Mouse (Mus musculus): ENCODE measurements around the gene 1810009A15Rik. TPM values are rescaled to one million over a fixed set of nuclear protein-coding genes. Genes with fewer than 3 reads are reported as not detected.
"Not testable (repeated sequence)": the region's sequence is repeated elsewhere in the genome, so short reads cannot be mapped to it uniquely, and the experiment has no call there.

1810009A15Rik gene
- polyA plus RNA-seq, 1 experiment from 2014 or later, result 159 TPM

DNA sequence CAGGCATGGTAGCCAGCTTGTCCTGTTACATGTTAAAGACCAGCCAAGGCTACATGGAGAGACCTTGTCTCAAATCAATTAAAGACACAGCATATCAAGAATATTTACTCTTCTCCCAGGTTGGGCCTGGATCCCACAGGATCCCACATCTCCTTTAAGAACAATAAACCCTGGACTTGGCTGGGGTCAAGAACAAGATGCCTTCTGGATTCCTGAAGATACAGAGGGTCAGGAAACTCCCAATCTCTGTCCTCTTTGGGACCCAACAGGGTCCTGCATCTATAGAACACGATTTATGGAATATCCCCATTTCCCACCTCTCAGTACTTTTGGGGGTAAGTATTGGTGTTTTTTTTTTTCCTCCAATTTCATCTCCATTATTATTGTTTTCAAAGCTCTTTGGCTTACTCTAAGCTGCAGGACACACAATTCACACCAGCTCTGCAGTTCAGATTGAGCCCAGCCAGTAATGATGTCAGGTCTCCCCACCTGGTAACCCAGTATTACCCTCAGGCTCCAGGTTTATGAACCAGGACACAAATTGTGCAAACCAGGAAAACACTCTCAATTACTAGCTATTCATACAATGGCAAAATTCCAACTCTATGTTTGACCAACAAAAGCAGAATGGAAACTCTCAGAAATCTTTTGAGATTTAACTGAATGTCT, 1.6 kb upstream of the 1810009A15Rik start:
- Histone ChIP-seq H3K36me3 (peaks cover 21% of the 10 kb centered on the region), H3K4me1 (peaks cover 24% of the 10 kb centered on the region), H3K27me3 (ENCODE audit: low read depth, poor library complexity, severe bottlenecking) (no peaks in the 10 kb centered on the region), H3K4me3 (peak overlapping the region; percentile 77), H3K9me3 (replicated peaks) (no peaks in the 10 kb centered on the region), H3K27ac (replicated peaks) (peak overlapping the region; percentile 94)
- 57% methylated on average over 1 of the region's 1 CpGs for WGBS
- DNase-seq (ENCODE audit: low spot score), result no peak

DNA sequence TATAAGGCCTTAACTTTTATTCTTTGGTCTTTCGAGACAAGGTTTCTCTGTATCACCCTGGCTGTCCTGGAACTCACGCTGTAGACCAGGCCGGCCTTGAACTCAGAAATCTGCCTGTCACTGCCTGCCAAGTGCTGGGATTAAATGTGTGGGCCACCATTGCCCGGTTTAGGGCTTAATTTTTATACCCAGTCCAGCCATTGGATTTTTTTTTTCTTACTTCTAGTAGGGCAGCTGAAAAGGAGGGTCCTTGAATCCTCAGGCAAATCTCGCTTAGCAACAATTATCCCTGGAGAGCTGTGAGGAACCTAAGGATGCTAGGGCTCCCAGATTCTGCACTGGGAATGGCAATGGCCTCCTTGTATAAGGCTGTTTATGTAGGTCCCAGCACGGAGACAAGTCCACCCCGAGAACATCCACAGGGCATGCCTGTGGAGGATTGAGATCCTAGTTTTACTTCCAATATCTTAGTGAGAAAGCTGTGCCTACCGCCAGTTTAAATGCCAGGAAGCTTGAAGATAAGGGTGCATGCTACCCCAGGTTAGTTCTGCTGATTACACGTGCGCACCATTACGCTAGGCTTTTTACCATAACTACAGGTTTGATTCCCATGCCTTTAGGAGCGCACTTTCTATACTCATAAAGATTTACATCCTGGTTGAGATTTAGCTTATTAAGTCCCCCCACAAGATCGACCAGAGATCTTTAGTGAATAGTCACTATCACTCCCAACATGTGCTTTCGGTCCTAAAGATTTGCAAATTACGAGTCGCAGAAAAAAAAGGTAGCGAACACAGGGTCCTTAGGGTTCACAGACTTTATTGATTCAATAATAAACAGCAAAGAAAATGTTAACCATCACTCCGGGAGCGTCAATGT, 829 bp upstream of the 1810009A15Rik start:
- whole genome bisulfite sequencing, result 18% methylated on average over 19 of the region's 19 CpGs
- H3K4me1 ChIP-seq, result peaks cover 29% of the 10 kb centered on the region
- peak overlapping the region; percentile 77 for H3K4me3 ChIP-seq
- no peak for DNase-seq (ENCODE audit: low spot score)
- H3K9me3 ChIP-seq (replicated peaks), result no peaks in the 10 kb centered on the region
- H3K36me3 ChIP-seq, result peaks cover 21% of the 10 kb centered on the region
- peak overlapping the region; percentile 94 for H3K27ac ChIP-seq (replicated peaks)
- no peaks in the 10 kb centered on the region for H3K27me3 ChIP-seq (ENCODE audit: low read depth, poor library complexity, severe bottlenecking)

DNA sequence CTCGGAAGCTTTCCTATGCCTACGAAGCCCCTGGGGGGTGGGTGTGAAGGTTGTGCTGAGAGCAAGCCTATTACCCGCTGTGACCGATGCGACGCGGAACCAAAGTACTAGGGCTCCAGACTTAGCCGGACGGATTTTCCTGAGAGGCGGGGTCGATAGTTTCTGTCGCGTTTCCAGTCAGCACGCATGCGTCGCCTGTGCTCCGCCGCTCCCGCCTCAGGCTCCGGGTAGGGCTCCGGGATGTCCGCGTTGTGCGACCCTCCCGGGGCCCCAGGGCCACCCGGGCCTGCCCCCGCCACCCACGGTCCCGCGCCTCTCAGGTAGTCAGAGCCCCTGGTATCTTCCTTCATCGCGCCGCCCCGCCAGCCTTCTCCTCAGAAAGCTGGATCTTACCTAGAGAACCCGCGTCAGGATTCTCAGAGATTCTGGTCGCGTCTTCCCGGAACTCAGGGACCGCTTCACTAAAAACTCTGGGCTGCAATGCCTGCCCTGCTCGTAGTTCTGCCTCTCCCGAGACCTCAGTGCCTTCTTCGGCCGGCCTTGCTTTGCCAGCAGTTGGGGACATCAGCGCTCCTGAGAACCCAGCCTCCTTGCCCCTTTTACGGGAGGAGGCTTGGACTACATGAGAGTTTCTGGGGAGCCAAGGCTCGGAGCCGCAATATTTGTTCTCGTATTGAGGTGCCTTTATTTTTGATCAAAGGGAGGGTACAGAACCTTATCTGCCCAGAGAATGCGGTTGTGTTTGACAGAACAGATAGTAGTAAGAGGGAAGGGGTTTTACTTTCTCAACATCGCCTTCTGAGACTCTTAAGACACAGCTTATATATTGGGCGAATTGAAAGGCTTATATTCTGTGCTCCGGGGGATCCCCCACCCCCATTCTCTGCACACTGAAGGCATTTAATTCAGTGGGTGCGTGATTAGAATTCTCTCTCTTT, 4.4 kb downstream of the 1810009A15Rik start, which contains the start of gene Ints5:
Ints5 (plus strand) TSS at position 177 of the 938 bp plus-strand sequence.
- Histone ChIP-seq H3K9me3 (replicated peaks) (no peaks in the 10 kb centered on the region), H3K27me3 (ENCODE audit: low read depth, poor library complexity, severe bottlenecking) (no peaks in the 10 kb centered on the region), H3K27ac (replicated peaks) (peak within 1 kb of the TSS; percentile 92), H3K4me1 (peaks cover 50% of the 10 kb centered on the region), H3K36me3 (peaks cover 50% of the 10 kb centered on the region), H3K4me3 (peak within 1 kb of the TSS; percentile 83)
- peak; percentile 86 for DNase-seq (ENCODE audit: low spot score)
- 3% methylated on average over 54 of the region's 54 CpGs for WGBS

DNA sequence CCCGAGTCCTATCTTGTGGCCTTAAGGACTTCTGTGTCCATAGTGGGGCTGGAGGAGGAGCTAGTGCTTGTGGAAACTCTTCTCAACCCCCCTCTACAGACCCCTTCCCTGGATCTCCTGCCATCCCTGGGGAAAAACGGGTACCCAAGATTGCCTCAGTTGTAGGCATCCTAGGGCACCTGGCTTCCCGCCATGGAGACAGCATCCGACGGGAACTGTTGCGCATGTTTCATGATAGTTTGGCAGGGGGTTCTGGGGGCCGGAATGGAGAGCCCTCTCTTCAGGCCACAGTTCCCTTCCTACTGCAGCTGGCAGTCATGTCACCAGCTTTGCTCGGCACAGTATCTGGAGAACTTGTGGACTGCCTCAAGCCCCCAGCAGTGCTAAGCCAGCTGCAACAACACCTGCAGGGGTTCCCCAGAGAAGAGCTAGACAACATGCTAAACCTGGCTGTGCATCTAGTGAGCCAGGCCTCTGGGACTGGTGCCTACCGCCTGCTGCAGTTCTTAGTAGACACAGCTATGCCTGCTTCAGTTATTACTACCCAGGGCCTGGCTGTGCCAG, 6.8 kb downstream of the 1810009A15Rik start:
- peak overlapping the region; percentile 7; the same call in 1 of the 2 replicates for H3K4me3 ChIP-seq
- H3K4me1 ChIP-seq, result peaks cover 54% of the 10 kb centered on the region
- peaks cover 50% of the 10 kb centered on the region for H3K36me3 ChIP-seq
- H3K9me3 ChIP-seq (replicated peaks), result no peaks in the 10 kb centered on the region
- H3K27me3 ChIP-seq (ENCODE audit: low read depth, poor library complexity, severe bottlenecking), result no peaks in the 10 kb centered on the region
- 94% methylated on average over 9 of the region's 9 CpGs for WGBS
- H3K27ac ChIP-seq (replicated peaks), result no peak overlapping the region
- no peak for DNase-seq (ENCODE audit: low spot score)

DNA sequence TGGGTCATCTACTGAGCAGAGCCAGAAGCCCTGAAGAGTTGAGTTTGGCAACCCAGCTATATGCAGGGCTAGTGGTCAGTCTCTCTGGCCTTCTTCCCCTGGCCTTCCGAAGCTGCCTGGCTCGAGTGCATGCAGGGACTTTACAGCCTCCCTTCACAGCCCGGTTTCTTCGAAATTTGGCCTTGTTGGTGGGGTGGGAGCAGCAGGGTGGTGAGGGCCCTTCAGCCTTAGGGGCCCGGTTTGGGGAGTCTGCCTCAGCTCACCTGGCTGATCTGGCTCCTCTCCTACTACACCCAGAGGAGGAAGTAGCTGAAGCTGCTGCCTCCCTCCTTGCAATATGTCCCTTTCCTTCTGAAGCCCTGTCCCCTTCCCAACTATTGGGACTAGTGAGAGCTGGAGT, 7.6 kb downstream of the 1810009A15Rik start:
- Histone ChIP-seq H3K4me3 (0 out of 2 replicates have a peak overlapping the region, but pooled peaks have one; percentile 18), H3K36me3 (peaks cover 50% of the 10 kb centered on the region), H3K4me1 (peaks cover 55% of the 10 kb centered on the region)
- H3K27me3 ChIP-seq (ENCODE audit: low read depth, poor library complexity, severe bottlenecking); H3K9me3 ChIP-seq (replicated peaks); DNase-seq (ENCODE audit: low spot score); H3K27ac ChIP-seq (replicated peaks): not testable (repeated sequence)
- 90% methylated on average over 5 of the region's 5 CpGs for WGBS

DNA sequence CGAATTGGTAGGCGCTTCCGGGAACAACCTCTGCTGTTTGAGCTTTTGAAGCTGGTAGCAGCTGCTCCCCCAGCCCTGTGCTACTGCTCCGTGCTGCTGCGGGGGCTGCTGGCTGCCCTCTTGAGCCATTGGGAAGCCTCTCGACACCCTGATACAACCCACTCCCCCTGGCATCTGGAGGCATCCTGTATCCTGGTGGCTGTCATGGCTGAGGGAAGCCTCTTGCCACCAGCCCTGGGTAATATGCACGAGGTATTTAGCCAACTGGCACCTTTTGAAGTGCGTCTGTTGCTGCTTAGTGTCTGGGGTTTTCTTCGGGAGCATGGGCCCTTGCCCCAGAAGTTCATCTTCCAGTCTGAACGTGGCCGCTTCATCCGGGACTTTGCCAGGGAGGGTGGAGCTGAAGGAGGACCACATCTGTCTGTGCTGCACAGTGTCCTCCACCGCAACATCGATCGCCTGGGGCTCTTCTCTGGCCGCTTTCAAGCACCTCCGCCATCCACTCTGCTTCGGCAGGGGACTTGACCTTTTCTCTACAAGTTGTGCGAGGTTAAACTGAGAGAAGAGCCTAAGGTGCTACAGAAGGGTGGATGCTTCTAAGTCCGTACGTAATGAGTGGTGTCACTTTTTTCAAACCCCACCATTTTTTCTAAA, 8.7 kb downstream of the 1810009A15Rik start:
- Histone ChIP-seq H3K27ac (replicated peaks) (peak overlapping the region; percentile 94), H3K36me3 (peaks cover 56% of the 10 kb centered on the region), H3K4me1 (peaks cover 55% of the 10 kb centered on the region), H3K4me3 (peak overlapping the region; percentile 95)
- peak; percentile 42 for DNase-seq (ENCODE audit: low spot score)
- 35% methylated on average over 21 of the region's 21 CpGs for WGBS
- not testable (repeated sequence) for H3K27me3 ChIP-seq (ENCODE audit: low read depth, poor library complexity, severe bottlenecking); H3K9me3 ChIP-seq (replicated peaks)

DNA sequence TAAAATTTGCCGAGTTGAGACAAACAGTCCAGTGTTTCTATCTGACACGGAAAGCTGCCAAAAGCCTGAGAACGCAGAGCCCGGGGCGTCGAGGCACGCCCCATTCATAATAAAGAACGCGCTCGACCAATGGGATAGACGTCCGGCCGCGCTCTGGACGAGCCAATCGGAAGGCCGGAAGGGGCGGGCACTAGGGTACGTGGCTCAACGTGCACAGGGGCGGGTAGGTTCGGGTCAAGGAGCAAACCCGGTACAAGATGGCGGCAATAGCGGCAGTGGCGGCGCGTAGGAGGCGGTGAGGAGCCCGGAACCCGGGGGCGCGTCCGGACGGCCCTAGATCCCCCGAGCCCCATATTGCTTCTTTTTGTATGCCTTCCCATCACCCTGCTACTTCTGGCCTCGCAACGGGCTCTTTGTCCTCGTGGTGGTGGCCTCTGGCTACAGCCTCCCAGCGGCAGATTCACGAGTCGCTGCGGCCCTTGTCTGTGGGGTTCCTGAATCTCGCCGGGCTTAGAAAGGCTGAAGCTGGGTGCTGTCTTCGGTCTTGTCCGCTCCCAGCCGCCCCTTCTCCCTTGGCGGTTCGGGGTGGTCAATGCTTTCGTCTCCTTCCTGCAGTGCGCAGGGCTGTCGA, 9.3 kb downstream of the 1810009A15Rik start, which contains the start of gene Ganab:
Ganab (plus strand) TSS at position 207 of the 631 bp plus-strand sequence.
- Histone ChIP-seq H3K9me3 (replicated peaks) (no peaks in the 10 kb centered on the region), H3K27me3 (ENCODE audit: low read depth, poor library complexity, severe bottlenecking) (no peaks in the 10 kb centered on the region), H3K36me3 (peaks cover 62% of the 10 kb centered on the region), H3K27ac (replicated peaks) (peak within 1 kb of the TSS; percentile 94), H3K4me1 (peaks cover 50% of the 10 kb centered on the region), H3K4me3 (peak within 1 kb of the TSS; percentile 95)
- peak; percentile 97 for DNase-seq (ENCODE audit: low spot score)
- WGBS, result under 1% methylated on average over 53 of the region's 53 CpGs

DNA sequence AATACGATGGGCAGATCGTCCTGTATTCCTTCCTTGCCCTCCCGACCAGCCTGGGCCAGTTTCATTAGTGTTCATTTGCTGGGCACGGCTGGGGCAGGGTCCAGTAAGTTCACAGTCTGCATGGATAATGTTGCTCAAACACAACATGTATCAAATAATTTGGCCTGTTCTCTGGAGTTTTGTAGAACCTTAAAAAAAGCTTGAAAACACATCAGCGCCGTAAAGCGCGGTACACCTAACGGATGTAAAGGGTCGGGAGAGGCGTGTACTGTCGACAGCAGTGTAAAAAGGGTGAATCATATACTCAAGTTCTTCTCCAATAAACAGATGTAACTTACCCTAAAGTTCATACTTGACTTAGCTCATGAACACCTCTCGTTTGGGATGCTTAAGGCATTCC, 9.9 kb downstream of the 1810009A15Rik start:
- WGBS, result 21% methylated on average over 13 of the region's 13 CpGs
- H3K27ac ChIP-seq (replicated peaks), result peak overlapping the region; percentile 94
- H3K27me3 ChIP-seq (ENCODE audit: low read depth, poor library complexity, severe bottlenecking), result no peaks in the 10 kb centered on the region
- no peak for DNase-seq (ENCODE audit: low spot score)
- no peaks in the 10 kb centered on the region for H3K9me3 ChIP-seq (replicated peaks)
- H3K36me3 ChIP-seq, result peaks cover 68% of the 10 kb centered on the region
- peaks cover 46% of the 10 kb centered on the region for H3K4me1 ChIP-seq
- peak overlapping the region; percentile 95 for H3K4me3 ChIP-seq

DNA sequence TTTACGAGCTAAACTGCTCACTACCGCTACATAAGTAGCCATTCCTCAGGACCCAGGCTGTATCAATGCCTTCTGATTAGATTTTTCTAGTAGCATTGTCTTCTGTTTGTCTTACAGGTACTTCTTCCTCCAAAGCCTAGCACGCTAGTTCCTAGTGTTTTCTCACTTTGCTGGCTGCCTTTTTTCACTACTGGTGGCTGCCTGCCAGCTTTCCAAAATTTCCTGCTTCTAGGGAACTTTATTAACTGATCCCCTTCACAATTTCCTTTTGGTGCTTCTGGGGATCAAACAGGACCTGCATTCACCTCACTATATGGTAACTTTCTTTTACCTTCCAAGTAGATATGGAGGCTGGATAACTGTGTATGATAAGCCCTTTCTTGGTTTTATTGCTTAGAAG, 10.4 kb downstream of the 1810009A15Rik start:
- H3K9me3 ChIP-seq (replicated peaks), result no peaks in the 10 kb centered on the region
- H3K36me3 ChIP-seq, result peaks cover 73% of the 10 kb centered on the region
- peak overlapping the region; percentile 95 for H3K4me3 ChIP-seq
- peaks cover 41% of the 10 kb centered on the region for H3K4me1 ChIP-seq
- no peak for DNase-seq (ENCODE audit: low spot score)
- no peak overlapping the region for H3K27ac ChIP-seq (replicated peaks)
- 72% methylated on average over 3 of the region's 3 CpGs for WGBS
- no peaks in the 10 kb centered on the region for H3K27me3 ChIP-seq (ENCODE audit: low read depth, poor library complexity, severe bottlenecking)

DNA sequence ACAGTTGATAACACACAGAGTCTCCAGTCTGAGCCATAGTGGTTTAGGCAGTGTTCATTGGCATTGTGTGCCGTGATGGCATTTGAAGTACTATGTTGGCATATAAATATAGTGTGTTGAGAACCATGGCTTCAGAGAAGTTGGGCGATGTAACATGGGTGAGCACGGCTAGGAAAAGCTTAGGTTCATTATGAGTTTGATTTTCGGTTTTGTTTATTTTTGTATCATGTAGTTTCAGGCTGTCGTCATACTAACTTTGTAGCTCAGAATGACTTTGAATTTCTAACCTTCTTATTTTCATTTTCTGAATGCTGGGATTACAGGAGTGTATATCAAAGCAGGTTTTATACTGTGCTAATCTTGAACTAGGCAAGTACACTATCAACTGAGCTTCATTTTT, 14.8 kb downstream of the 1810009A15Rik start:
- DNase-seq (ENCODE audit: low spot score), result no peak
- H3K36me3 ChIP-seq, result peaks cover 86% of the 10 kb centered on the region
- H3K9me3 ChIP-seq (replicated peaks), result no peaks in the 10 kb centered on the region
- no peak overlapping the region for H3K27ac ChIP-seq (replicated peaks)
- 96% methylated on average over 5 of the region's 5 CpGs for WGBS
- H3K4me1 ChIP-seq, result peaks cover 15% of the 10 kb centered on the region
- H3K4me3 ChIP-seq, result no peak overlapping the region
- H3K27me3 ChIP-seq (ENCODE audit: low read depth, poor library complexity, severe bottlenecking), result no peaks in the 10 kb centered on the region

DNA sequence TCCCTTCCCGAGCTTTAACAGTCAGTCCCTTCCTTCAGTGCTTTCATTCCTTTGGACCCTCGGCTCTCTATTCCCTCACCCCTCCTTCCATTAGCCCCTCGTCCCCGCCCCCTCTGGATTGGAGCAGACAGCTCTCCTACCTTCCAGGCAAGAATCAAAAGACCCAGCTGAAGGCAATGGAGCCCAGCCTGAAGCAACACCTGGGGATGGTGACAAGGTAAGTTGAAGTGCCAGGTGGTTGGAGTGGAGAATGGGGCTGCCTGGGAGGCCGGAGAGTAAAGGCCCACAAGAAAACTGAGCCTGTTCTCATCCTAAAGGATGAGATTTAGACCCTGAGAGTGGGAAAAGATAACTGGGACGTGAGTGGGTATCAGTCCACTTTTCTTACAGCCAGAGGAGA, 19.9 kb downstream of the 1810009A15Rik start:
- no peaks in the 10 kb centered on the region for H3K4me1 ChIP-seq
- 90% methylated on average over 6 of the region's 6 CpGs for WGBS
- no peaks in the 10 kb centered on the region for H3K27me3 ChIP-seq (ENCODE audit: low read depth, poor library complexity, severe bottlenecking)
- no peak for DNase-seq (ENCODE audit: low spot score)
- peaks cover 99% of the 10 kb centered on the region for H3K36me3 ChIP-seq
- no peaks in the 10 kb centered on the region for H3K9me3 ChIP-seq (replicated peaks)
- no peak overlapping the region for H3K4me3 ChIP-seq
- no peak overlapping the region for H3K27ac ChIP-seq (replicated peaks)
